Mouse (Mus musculus) brain, embryonic 18.5 days (tissue): ENCODE results near the gene Gjc1.

Experiments used
- DNase-seq: peaks from one replicate; pipeline ENCODE4 v3.0.0-alpha.2; 2012; ENCODE audit warnings: low read depth, low spot score

The Gjc1 gene

GRCm38 (mm10) chr11:102814881-102815280, 4.6 kb downstream of the Gjc1 start:
- DNase-seq = no peak

DNA sequence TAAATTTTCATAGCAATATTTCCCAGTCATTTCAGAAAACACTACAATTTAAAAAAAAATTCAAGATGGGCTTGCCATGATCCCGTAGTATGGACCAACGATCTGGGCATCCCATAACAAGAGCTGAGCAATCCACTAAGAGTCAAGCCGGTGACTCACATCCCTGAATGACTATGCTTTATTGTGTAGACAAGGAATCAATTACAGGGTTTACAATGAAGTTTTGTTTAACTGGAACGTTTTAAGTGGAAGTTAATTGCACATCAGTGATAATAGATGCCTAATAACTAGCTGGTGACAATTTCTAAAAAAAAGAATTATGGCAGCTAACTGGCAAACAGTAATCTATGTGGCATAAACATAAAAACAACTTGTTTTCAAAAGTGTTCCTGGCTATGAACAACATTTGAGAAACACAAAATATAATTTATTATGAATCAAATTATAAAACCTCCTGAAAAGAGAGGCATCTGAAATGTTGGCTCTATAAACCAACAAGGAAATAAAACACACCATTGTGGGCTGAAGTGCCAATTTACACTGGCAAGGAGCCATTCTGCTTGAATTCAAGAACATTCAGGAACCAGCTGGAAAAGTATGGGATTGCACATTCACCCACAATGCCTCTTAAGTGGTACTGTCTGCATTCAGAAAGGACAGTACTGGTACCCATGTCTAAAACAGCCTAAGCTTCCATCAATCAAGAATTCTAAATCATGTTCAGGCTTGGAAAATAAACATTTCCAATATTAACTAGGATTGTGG, 8.6 kb downstream of the Gjc1 start:
- DNase-seq = no peak

DNA sequence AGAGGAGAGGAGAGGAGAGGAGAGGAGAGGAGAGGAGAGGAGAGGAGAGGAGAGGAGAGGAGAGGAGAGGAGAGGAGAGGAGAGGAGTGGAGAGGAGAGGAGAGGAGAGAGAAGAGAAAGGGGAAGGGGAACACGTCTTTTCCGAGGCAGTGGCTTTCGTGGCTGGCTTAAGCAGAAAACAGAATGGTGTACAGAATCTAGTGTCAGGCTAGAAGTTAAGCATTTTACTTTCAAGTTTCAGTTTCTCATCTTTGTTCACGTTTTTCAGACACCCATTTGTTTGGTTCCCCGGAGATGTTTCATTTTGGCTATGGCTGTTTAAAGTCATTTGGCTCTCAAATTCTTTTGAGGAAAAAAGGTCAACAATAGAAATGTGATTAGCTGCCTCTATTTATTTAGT, 11.3 kb downstream of the Gjc1 start:
- DNase-seq = no peak

DNA sequence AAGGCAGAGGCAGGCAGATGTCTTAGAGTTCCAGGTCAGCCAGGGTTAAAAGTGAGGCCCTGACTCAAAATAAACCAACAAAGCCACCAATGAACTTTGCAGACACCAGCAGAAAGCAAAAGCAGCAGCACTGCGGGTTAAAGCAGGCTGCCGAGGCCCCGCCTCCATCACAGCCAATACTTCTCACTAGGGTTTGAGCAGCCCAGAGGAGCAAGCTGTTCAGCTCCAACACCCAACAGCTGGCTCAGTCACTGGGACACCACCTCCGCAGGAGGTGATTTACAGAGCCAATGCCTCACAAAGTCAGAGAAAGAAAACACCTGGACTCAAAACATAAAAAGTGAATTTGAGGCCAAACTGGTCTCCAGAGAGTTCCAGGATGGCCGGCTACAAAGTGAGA, 16.0 kb downstream of the Gjc1 start:
- no peak for DNase-seq

DNA sequence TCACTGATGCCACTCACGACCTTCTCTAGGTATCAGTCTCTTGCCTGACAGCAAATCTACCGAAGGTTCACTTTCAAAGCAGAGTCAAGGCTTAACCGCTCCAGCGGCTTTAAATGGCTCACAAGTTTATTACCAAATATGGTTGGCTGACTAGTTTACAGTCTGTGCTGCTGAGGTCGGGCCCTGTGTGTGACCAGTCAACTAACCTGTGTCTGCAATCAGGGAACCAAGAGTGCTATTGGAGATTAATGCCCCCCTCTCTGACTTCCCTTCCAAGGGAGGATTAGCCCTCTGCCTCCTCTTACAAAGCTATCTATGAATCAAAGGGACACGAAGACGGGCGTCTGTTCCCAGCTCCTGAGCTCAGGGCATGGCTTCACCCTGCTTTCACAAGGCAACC, 25.3 kb downstream of the Gjc1 start:
- no peak for DNase-seq

DNA sequence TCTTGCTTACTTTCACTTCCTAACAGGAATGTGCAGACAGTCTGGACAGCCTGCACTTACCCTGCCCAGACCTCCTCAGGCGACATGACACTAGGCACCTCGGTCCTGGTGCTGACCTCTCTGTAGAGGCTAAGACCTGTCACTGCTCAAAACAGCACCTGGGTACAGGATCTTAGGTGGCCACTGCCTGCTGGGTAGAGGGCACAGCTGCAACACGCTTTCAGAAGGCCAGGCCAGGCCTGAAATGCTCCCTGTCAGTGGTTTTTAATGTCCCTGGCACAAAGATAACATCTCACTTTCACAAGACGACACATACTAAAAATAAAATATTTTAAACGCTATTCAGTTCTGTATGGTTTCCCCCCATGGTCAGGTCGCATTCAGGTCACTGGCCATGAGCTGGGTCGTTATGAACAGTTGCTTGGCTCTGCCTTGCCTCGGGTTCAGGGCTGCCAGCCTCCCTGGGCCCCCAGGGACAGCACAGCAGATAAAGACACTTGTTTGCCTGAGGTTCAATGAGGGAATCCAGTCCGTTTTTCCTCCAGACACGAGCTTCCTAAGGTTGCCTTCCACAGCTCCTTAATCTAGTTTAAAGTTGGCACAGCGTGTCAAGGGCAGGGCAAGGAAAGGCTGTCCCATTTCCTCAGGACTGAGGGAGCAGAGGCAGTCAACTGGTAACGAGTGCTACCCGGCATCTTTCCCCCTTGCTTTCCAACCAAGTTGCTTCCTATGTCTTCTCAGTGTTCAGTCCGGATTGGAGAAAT, 27.6 kb downstream of the Gjc1 start:
- DNase-seq = no peak

DNA sequence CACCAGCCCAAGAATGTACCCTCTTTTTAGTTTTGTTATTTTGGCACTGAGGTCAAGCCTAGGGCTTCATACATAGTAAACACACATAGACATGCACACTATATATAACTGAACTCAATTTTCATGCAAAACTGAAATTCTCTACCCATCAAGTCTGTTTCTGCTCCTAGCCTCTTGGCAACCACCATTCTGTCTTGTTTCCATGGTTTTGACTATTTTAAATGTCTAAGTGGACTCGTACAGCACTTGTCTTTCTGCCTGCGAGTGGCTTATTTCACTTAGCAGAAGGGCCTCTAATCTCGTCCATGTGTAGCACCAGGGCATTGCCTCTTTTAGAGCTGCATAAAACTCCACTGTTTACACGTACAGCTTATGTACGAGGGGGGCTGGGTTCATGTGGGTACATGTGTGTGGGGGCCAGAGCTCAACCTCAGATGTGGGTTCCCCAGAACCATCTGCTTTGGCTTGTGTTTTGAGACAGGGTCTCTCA, 31.8 kb downstream of the Gjc1 start:
- DNase-seq = no peak

DNA sequence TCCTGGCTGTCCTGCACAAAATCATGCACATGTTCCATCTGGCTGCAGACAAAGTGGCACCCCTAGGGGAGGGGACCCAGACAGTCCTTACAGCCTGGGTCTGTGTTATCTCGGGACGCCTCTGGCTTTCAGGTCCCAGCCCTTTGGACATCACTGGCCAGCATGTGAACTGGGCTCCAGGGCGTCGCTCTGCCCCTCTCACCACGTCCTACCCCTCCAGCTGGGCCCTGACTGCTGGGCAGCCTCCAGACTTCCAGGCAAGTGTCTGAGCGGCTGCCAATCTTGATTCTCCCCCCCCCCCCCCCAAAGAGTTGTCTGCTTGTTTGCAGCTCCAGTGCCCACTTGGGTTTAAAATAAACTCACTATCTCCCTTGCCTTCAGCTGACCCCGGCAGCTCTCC, 36.1 kb downstream of the Gjc1 start:
- no peak for DNase-seq

DNA sequence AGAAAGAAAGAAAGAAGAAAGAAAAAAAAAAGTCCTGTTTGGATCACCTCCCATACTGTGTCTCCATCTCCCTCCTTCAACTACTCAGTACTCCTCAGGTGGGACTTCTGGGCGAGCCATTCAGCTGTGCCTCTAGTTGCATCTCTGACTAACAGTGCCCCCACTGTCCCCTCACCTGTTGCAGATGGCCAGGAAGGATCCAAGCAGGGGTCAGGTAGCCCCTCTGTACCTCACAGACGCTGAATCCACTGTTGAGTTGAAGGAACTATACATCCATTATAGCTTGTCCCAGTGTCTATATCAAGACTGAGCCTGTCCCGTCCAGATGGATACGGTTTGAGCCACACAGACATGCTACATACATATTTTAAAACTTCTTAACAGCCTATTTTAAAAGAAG, 38.0 kb downstream of the Gjc1 start:
- DNase-seq = no peak

DNA sequence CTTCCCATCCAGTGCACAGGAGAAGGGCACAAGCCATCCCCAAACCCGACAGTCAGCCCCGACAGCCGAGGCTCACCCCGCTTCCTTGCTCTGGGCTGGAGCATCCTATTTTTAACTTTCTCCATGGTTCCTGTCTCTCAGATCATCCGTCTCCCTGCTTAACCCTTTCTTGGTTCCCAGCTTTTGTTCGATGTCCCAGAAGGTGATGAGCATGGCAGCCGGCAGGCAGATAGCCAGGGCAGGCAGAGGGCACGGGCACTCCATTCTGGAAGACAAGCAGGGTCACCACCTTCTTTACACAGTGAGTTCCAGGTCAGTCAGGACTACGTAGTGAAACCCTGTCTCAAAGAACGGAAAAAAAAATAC, 38.5 kb downstream of the Gjc1 start:
- no peak for DNase-seq

GRCm38 (mm10) chr11:102780271-102780985, 39.1 kb downstream of the Gjc1 start:
- DNase-seq = no peak

- DNase-seq = no peak
These were observed 39.7 kb downstream of the Gjc1 start for GRCm38 (mm10) chr11:102779824-102780223.

GRCm38 (mm10) chr11:102779081-102779638, 40.3 kb downstream of the Gjc1 start:
- DNase-seq = no peak

- DNase-seq = no peak
These were observed 40.9 kb downstream of the Gjc1 start for GRCm38 (mm10) chr11:102778597-102778996.

- DNase-seq = no peak
These were observed 41.3 kb downstream of the Gjc1 start for GRCm38 (mm10) chr11:102778165-102778564.

- no peak for DNase-seq
These were observed 41.9 kb downstream of the Gjc1 start for GRCm38 (mm10) chr11:102777598-102777997.

- peak; percentile 88 for DNase-seq
These were observed 44.8 kb downstream of the Gjc1 start for GRCm38 (mm10) chr11:102774621-102775141.

- peak; percentile 65 for DNase-seq
These were observed 45.5 kb downstream of the Gjc1 start for GRCm38 (mm10) chr11:102773713-102774611.

- no peak for DNase-seq
These were observed 46.5 kb downstream of the Gjc1 start for GRCm38 (mm10) chr11:102772771-102773700.
